Mouse (Mus musculus): ENCODE measurements at regions not wholly inside any gene's neighbourhood (a gene's known extent, or its start where the extent isn't known, plus 50 kb on each side); places are given as distances from the start of the nearest gene placed in this dataset.

DNA sequence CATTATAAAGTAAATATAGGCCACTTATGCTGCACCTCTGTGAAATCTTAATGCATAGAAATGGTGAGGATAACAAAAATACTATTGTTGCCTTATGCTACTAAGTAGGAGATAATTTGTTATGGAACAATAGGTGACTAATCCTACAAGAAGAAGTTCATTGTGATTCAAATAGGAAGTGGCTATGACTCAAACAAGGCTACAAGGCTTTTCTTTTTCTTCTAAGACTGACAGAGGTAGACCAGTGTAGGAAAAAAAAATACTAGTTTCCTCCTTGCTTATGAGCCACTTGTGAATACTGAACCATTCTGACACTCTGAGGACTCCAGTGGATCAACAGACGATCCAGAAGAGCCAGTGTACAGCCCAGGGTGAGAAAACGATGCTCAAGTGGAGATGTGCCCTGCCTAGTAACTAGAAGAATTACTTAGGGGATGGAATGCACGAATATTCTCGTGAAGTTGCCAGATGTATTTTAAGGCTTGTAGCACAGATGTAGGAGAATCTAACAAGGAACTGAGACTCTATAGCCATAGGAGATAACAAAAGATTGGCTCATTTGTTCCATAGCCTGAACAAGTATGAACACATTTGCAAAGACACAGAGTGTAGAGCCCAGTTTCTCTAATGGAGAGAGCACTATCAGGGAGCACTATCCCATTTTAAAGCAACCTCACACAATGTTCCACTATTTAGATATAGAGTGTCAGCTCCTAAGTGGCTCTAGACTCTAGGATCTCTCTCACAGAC, 60.3 kb downstream of the Fzd1 start:
- DNase-seq (ENCODE audit: low spot score in 2 of 2): no peak

DNA sequence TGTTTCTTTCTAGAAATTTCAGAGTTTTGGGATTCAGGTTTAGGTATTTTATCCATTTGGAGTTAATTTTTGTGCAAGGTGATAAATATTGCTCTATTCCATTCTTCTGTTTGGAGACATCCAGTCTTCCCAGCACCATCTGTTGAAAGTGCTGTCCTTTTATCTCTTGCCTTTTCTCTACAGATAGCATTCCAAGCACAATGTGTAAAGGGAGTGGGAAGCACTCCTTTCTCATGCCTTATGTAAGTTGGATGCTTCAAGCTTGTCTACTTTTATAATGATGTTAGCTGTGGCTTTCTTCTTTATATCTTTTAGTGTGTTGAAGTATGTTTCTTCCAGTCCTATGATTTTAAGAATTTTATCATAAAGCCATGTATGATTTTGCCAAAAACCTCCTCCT, 61.1 kb downstream of the Fzd1 start:
- DNase-seq (ENCODE audit: low spot score in 2 of 2): peak in 1 of 2 experiments; percentile 7

DNA sequence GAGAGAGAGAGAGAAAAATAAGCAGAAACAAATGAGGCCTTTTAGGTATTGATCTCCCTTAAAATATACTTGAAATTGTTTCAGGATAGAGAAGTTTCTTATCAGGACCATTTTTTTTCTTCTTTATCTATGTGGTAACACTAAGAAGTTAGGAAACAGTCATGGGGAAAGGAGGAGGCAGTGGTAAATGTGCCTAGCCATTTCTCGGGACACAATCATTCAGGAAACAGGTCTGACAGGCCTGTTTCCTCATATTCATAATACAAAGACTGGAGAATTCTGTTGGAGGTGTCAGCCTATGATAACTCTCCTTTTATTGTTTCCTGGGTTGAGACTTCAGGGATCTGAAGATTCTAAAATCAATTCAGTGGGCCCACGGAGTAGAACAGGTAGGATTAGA, 68.7 kb downstream of the Fzd1 start:
- DNase-seq (ENCODE audit: low spot score in 2 of 2): no peak

DNA sequence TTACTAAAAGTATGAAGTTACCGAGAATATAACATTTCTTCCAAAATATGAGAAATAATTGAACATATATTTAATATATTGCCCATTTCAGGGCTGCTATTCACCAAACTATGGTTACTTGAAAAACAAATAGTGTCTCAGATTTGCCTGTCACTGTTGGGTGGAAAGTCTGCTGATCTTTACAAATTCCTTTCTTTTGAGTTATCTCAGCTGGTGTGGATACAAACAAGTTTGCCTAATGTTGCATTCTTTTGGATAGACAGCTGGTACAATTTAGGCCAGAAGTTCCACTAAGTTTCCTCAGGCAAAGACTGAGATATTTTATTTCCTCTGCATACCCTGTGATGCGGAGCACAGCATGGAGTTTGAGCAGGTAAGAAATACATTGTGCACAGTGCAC, 82.5 kb downstream of the Fzd1 start:
- DNase-seq (ENCODE audit: low spot score in 2 of 2): no peak

DNA sequence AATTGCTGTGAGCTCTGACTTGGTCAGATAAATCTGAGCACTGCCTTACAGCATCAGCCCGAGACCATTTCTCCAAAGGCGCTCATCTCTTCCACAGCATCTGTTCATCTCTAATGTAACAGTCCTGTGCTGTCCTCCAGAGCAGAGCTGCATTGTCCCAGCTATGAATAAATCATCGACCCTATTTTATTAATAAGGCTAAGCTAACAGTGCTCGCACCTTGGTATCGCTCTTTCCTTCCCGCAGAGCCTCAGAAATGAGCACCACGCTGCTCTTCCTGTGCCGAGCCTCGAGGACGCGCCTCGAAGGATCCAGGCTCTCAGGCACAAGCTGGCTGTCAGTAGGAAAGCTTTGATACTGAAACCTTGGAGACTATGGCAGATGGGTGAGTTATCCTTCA, 91.5 kb downstream of the Fzd1 start:
- DNase-seq (ENCODE audit: low spot score in 2 of 2): no peak

DNA sequence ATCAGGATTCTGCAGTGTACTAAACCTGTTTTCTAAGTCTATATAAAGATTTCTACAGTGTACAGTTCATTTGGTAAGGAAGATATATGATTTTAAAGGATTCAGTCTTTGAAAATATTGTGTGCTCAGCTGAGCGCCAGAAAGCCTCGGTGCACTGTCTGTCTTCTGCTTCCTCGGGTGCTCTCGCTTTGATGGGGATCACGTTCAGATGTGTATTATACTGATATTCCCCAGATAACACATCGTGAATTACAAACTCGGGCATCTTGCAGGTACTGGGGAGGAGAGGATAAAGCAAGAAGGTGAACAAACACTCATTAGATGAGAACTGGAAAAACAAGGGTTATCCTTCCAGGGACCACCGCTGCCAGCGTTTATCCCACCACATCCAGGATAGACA, 91.9 kb downstream of the Fzd1 start:
- DNase-seq (ENCODE audit: low spot score in 2 of 2): no peak

DNA sequence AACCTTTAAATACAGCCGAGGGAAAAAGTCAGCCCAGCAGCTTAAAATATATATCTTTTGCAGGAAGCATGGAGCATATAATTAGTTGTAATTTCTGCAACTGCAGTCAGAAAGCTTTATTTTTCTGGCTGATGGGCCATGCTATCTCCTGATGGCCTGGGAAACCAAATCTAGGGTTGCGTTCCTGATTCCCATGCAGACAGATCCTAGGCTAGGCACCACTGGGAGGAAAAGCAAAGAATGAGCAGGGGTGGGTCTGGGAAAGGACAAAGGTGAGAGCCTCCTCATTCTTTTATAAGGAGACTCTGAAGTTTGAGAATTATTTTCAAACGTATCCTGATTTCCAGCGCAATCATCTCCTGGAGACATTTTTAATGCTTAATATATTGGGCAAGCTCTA, 92.9 kb downstream of the Fzd1 start:
- no peak for DNase-seq (ENCODE audit: low spot score in 2 of 2)

DNA sequence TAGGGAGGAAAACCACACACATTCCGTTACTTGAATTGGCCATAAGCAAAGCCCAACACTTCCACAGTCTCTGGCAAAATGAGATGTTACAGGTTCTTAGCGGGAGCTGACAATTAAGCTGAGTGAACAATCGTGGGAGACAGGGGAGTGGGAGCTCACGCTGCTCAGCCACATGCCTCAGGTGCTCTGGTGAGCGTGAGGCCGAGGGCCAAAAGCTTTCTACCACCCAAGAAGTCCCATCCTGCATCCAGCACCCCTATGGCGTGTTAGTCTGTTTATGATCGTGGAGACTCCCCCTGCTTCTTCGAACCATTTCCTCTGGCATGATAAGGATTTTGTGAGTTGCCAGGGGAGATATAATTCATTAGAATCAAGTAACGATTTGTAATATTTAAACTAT, 93.3 kb downstream of the Fzd1 start:
- no peak for DNase-seq (ENCODE audit: low spot score in 2 of 2)

DNA sequence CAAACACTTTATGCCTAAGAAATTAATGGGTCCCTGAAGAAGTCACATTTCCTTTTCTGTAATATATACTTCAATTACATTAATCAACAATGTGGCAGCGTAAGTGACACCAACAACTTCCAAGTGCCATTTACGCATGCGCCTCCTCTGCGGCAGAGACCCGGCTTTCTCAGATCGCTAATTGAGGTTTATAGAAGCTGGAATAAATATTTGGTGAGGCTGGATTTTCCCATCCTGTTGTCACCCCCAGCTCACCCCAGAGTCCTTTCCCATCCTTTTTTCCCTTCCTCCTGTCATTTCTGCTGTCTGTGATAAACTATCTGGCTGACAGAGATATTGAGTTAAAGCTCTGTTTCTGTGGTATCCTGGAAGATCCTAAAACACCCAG, 95.6 kb downstream of the Fzd1 start:
- DNase-seq (ENCODE audit: low spot score in 2 of 2): no peak

DNA sequence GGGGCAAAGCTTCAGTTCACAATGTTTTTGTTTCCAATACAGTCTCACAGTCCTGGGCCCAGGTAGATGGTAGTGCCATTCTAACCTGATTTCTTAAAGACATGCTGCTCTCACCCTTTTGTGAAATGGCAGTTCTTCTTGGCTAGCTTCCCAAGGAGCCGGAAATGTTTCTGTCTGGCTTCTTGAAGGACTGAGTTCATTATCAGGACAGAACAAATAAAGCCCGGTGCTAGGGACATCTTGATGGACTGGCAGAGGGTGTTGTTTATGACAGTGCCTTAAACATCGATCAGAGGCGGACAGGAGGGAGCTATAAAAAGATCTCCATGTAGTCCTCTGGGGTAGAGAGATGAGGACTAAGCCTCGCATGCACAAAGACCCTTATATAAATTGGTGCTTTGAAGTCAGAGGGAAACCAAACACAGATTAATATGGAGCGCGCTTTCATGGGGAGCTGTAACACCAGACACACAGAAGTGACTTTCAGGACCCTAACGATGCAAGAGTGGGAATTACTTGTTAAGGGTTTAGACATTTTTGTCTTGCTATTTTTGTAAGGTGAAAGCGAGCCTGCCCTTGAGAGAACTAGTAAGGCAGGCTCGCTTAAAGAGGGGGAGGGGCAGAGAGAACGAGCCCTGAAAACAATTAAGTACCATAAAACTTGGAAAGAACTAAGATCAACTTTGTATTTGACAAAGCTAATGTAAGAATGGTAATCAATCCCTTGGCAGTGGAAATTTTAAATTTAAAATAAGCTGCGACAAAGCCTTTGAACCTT, 96.2 kb downstream of the Fzd1 start:
- DNase-seq (ENCODE audit: low spot score in 2 of 2): no peak

DNA sequence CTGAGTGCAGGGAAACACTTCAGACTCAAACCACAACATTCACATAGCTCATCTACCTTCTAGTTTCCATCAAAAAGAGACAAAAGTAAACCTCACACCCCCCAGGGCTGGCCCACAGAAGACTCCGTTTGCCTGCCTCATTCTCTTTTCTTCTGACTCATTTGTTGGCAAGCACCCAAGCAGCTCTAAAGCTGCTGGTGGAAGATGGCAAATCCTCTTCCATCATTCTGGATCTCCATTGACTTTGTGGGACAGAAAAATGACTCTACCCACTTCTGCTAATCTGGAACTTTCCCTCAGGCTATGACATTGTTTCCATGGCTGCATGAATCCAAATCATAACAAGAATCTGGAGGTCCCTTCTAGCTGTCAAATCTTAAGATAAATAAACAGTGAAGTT, 99.9 kb downstream of the Fzd1 start:
- DNase-seq (ENCODE audit: low spot score in 2 of 2): no peak

DNA sequence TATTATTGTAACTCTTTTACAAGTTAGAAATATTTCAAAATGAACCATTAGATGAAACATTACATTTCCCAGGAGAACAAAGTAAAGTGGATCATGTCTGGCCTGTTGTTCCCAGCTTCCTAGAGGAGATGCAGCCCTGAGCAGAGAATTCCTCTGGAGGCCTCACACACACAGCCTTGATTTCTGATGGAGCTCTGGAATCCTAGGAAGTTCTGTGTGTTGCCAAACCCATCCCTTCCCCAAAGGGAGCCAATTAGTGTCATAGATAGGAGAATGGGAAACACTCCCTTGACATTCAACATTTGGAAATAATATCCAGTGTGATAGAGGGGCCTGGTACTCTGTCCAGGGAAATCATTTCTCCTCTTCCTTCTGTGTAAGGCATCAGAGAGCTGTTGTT, 103.6 kb downstream of the Fzd1 start:
- no peak for DNase-seq (ENCODE audit: low spot score in 2 of 2)

DNA sequence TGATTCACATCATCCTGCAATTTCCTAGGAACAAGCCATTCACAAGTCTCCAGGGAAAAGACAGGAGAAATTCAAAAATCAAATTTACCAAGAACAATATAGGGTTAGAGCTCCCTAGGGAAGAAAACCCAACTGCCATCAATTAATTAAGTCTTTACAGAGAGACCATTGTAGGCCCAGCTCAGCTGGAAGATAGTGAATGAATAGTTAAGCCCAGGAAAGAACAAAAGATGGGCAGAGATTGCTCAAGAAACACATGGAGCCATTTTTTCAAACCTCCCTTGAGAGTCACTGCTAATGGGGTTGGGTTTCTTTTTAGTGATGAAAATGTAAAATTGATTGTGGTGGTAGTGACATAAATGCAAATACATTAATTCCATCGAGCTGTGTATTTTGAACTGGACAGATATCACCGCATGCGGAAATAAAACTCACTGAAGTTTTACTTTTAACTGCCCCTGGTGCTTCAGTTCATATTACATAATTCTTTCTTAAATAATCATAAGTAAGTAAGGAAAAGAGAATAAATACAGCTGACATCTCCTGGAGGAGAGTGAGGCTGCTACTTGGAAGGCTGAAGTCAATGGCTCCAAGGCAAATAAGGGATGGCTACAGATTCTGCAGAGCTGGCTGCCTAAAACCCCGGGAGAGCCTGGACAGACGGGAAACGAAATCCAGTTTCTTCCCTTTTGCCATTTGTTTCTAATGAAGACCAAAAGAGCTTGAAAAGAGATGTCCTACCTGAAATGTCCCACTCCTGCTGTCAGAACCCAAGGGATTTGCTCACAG, 106.5 kb downstream of the Fzd1 start:
- DNase-seq (ENCODE audit: low spot score in 2 of 2): no peak

DNA sequence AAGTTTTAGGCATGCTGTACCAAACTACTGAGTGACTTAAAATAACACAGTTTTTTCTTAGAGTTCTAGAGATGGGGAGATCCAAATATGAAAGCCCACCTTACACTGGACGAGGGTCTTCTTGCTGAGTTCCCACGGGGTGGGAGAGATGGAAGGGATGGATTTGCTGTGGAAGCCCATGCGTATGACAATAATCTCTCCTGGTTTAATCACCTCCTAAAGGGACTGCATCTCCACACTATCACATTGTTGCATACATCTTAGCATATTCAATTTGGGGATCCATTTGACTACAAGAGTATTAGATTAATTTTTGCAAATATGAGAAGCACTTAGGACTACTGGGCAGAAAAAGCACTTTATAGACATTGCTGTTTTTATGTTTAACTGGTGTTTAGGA, 107.1 kb downstream of the Fzd1 start:
- no peak for DNase-seq (ENCODE audit: low spot score in 2 of 2)

DNA sequence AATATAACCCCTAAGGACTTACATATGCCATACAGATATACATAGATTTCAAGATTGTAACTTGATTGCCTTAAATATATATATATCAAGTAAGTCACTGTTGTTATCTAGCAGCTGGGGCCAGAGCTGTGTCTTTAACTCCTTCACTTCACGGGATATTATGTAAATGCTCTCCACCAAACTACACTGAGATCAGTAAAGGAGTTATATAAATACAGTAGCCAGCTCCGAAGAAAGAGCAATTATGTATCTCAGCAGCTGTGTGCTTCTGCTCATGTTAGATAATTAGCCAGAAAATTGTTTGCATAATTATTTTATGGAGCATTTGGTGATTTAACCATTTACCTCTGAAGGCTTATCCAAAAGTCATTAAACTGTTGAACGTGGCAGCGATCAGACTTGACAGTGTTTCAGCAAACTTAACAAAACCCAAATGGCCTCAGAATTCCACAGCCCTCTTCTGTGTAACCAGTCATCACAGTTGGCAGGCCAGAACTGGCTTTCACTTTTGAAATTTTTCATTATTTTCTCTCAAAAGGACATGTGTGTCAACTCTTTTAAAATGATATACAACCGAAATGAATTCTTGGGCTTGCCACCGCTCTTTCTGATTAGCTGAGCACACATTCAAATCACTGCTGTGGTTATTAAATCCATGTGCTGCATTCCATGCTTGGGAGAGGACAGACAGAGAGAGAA, 107.8 kb downstream of the Fzd1 start:
- no peak for DNase-seq (ENCODE audit: low spot score in 2 of 2)

DNA sequence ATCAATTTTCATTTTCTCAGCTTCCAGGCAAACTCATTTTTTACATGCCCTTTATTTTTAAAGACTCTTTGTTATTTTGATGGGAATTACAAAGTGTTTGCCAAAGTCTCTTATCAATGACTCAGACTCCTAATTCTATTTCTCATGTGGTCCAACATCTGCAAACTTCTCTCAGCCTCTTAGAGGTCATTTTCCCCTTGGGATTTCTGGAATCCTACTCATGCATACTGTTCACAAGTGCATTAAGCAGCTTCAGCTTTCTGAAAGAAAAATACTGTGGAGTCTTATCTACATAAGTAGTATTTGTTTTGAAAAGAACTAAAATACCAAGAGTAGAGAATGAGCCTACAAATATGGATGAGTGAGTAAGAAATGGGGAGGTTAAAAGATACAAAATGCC, 116.8 kb downstream of the Fzd1 start:
- DNase-seq (ENCODE audit: low spot score in 2 of 2): no peak

DNA sequence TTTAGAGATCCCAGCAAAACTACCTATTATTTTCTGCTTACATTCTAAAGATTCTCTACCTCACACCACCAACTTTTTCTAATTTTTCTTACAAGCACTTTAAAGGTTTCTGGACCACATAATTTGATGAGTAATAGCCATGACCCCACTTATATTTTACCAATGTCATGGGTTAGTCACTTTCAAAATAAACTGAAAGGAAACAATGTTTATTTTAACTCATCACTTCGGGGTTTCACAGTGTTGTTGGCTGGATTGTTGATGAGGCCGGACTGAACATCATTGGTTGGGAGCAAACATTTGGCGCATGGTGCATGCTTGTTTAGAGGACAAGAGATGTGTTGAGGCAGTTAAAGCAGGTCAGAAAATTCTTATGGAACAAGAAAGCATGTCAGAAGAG, 124.1 kb downstream of the Fzd1 start:
- no peak for DNase-seq (ENCODE audit: low spot score in 2 of 2)

DNA sequence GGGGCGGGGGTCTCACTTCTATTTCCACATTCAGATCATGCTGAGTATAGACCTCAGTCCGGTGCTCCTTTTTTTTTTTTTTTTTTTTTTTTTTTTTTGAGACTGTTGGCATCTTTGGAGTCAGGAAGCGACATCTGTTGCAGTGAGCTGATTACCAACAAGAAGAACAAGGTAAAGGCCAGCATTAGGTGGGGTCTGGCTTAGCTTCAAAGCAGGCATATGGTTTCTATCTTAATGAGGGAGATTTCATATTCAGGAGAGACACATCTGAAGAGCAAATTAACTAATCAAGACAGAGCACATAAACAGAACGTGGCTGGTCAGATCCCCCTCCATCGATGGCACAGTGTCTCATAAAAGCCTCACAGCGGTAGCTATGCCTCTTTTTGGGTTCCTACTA, 132.6 kb downstream of the Fzd1 start:
- DNase-seq (ENCODE audit: low spot score in 2 of 2): no peak

DNA sequence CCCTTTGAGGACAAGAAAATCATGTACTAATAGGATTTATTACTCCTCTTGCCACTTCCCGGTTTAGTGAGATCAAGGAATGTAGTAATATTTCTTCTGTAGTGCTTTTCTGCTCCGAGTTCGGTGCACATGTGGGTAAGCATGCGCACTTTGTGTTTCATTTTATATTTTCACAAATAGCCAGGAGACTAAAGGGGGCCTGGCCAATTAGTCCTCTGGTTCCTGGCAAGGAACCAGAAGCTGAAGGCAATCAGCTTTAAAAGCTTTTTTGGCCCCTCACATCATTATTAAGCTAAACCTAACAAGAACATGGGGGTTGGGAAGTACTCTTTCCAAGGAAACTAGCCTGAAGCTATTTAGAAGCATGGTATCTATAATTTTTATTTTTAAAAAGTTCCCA, 134.2 kb downstream of the Fzd1 start:
- DNase-seq (ENCODE audit: low spot score in 2 of 2): no peak

DNA sequence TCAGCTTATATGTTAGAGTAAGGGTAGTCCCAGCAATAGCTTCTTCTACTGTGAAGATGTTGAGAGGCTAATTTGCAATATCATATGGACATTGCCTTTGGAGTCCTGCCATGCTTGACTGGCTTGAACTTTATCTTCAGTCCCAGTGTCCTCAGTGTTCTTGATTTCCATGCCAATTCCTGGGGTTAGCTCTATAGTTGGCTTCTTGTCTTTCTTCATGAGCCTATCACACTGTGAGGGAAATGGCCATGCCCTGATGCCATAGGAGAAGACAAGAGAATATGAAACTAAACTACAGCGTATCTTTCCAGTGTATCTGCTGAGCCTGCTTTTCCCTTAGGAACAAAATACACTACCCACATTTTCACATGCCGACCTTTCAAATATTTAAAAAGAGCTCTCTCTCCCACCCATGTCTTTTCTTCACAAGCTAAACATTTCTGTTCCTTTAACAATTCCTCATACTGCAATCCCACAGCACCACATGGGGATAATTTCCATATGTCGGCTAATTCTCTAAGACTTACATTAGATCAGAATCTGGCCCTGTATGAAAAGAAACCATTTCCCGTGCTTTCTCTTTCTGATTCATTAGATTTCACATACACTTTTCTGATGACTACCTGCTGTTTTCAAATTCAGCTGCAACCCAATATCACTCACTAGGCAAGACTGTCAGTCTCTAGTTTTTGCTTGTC, 137.2 kb downstream of the Fzd1 start:
- no peak for DNase-seq (ENCODE audit: low spot score in 2 of 2)

DNA sequence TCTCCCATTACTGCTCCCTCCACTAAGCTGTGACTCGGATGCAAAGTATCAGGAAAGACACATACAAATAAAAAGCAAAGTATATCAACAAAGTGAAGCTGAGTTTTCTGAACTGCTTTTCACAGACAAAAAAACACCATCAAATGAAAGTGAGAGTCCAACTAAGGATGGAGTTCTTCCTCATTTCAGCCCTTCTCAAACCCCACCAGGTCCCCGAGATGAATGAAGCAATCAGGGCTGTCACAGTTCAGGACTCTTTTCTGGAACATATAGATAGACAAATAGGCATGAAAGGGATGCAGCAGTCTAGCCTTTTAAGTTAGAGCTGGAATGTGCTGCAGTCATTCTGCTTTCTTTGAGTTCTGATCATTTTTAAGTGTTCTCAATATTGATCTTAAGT, 142.6 kb downstream of the Fzd1 start:
- DNase-seq (ENCODE audit: low spot score in 2 of 2): no peak

DNA sequence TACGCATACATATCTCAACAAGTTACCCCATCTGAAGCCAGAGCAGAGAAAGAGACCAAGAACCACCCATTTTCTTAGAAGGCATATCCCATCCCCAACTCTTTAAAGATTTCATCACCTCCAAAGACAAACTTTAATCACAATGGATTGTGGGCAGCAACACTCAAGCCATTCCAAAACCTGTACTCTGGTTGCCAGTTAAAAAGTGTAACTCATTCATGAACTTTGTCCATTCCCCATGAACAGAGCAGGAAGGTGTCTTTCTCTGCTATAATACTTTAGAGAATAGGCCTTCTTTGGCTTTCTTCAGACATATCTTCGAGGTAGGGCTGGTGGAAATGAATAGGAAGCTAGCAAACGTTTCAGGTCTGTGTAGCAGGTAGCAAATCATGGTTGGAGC, 160.4 kb downstream of the Fzd1 start:
- DNase-seq (ENCODE audit: low spot score in 2 of 2): no peak

Measured in right cerebral cortex, postnatal 36 days (tissue).